Comparison of ENCODE assay signal across 8 mouse cellular contexts in genomic region chr7:122404571-122405393, GRCm38 (mm10).
DNase-seq lines count a peak whose midpoint lies in the region; ATAC-seq lines count a peak whose summit lies in the region.

No protein-coding gene starts in this region.

- peak overlapping the region; percentile 14; the same call in 1 of the 2 replicates for H3K4me3 ChIP-seq in intestine, embryonic 14.5 days (ENCODE audit: low read depth, low read length)
- H3K4me3 ChIP-seq in limb, embryonic 10.5 days = peak overlapping the region; percentile 45
- H3K4me3 ChIP-seq in midbrain, embryonic 13.5 days (replicated peaks) = peak overlapping the region; percentile 4; the same call in 1 of the 2 replicates
- no peak overlapping the region for H3K4me3 ChIP-seq in stomach, embryonic 15.5 days (replicated peaks)

- no peaks in the 10 kb centered on the region for H3K9me3 ChIP-seq in intestine, embryonic 14.5 days (ENCODE audit: control insufficient read depth, low read length)
- no peaks in the 10 kb centered on the region for H3K9me3 ChIP-seq in limb, embryonic 10.5 days (replicated peaks)
- H3K9me3 ChIP-seq in midbrain, embryonic 13.5 days = no peaks in the 10 kb centered on the region
- H3K9me3 ChIP-seq in stomach, embryonic 15.5 days = no peaks in the 10 kb centered on the region

- ATAC-seq in intestine, embryonic 14.5 days (replicated peaks; ENCODE audit: low FRiP score, low TSS enrichment, low read depth) = peak; percentile 72; the same call in 1 of the 2 replicates
- ATAC-seq in midbrain, embryonic 13.5 days = peak; percentile 81
- ATAC-seq in stomach, embryonic 15.5 days (ENCODE audit: insufficient read depth, low FRiP score, low read depth) = peak; percentile 63; the same call in 1 of the 2 replicates

- H3K4me1 ChIP-seq in intestine, embryonic 14.5 days (replicated peaks; ENCODE audit: control insufficient read depth, insufficient read depth, low read length) = peaks cover 14% of the 10 kb centered on the region
- H3K4me1 ChIP-seq in limb, embryonic 10.5 days = peaks cover 15% of the 10 kb centered on the region
- H3K4me1 ChIP-seq in midbrain, embryonic 13.5 days (replicated peaks) = peaks cover 36% of the 10 kb centered on the region
- peaks cover 13% of the 10 kb centered on the region for H3K4me1 ChIP-seq in stomach, embryonic 15.5 days

- peak; percentile 24 for DNase-seq in gastrocnemius, postnatal 10 days
- DNase-seq in gastrocnemius, adult 18-20 months (ENCODE audit: low spot score) = no peak
- peak; percentile 81 to 87 for DNase-seq in cerebellum, postnatal 25 days
- DNase-seq in frontal cortex, postnatal 25 days (ENCODE audit: low spot score in 2 of 2) = peak; percentile 62 to 82
- DNase-seq in intestine, embryonic 14.5 days (ENCODE audit: low spot score) = peak; percentile 79
- DNase-seq in limb, embryonic 10.5 days (ENCODE audit: low spot score) = peak; percentile 63

- 3% methylated on average over 21 of the region's 21 CpGs for WGBS in intestine, embryonic 14.5 days
- WGBS in limb, embryonic 10.5 days = 1% methylated on average over 21 of the region's 21 CpGs
- under 1% methylated on average over 21 of the region's 21 CpGs for WGBS in midbrain, embryonic 13.5 days
- WGBS in stomach, embryonic 15.5 days = 3% methylated on average over 21 of the region's 21 CpGs

- H3K36me3 ChIP-seq in intestine, embryonic 14.5 days (ENCODE audit: control insufficient read depth, insufficient read depth, low read length) = no peaks in the 10 kb centered on the region
- H3K36me3 ChIP-seq in limb, embryonic 10.5 days = no peaks in the 10 kb centered on the region
- H3K36me3 ChIP-seq in midbrain, embryonic 13.5 days = no peaks in the 10 kb centered on the region
- no peaks in the 10 kb centered on the region for H3K36me3 ChIP-seq in stomach, embryonic 15.5 days

- H3K27me3 ChIP-seq in intestine, embryonic 14.5 days (replicated peaks; ENCODE audit: control insufficient read depth, insufficient read depth, low read length) = no peaks in the 10 kb centered on the region
- no peaks in the 10 kb centered on the region for H3K27me3 ChIP-seq in limb, embryonic 10.5 days (ENCODE audit: low read depth, poor library complexity, severe bottlenecking)
- H3K27me3 ChIP-seq in midbrain, embryonic 13.5 days = no peaks in the 10 kb centered on the region
- no peaks in the 10 kb centered on the region for H3K27me3 ChIP-seq in stomach, embryonic 15.5 days (replicated peaks)

- H3K27ac ChIP-seq in intestine, embryonic 14.5 days (ENCODE audit: low read depth) = peak overlapping the region; percentile 58
- peak overlapping the region; percentile 81 for H3K27ac ChIP-seq in limb, embryonic 10.5 days
- H3K27ac ChIP-seq in midbrain, embryonic 13.5 days = peak overlapping the region; percentile 82
- peak overlapping the region; percentile 60 for H3K27ac ChIP-seq in stomach, embryonic 15.5 days

- no peak overlapping the region for H3K9ac ChIP-seq in intestine, embryonic 14.5 days (ENCODE audit: low read length)
- peak overlapping the region; percentile 41; the same call in 1 of the 2 replicates for H3K9ac ChIP-seq in midbrain, embryonic 13.5 days (replicated peaks)
- no peak overlapping the region for H3K9ac ChIP-seq in stomach, embryonic 15.5 days

- H3K4me2 ChIP-seq in intestine, embryonic 14.5 days (ENCODE audit: low read length) = peak overlapping the region; percentile 42
- peak overlapping the region; percentile 46 for H3K4me2 ChIP-seq in midbrain, embryonic 13.5 days (replicated peaks)
- peak overlapping the region; percentile 46 for H3K4me2 ChIP-seq in stomach, embryonic 15.5 days
